Mouse (Mus musculus) ES-Bruce4 (cell line): ENCODE measurements at regions not wholly inside any gene's neighbourhood (a gene's known extent, or its start where the extent isn't known, plus 50 kb on each side); places are given as distances from the start of the nearest gene placed in this dataset.

Experiments used
- H3K27ac ChIP-seq: 2 replicates; pipeline ENCODE4 v1.5.1; 2012; ENCODE audit warnings: low read length, inconsistent platforms; ENCODE audit not compliant: insufficient read depth
- H3K27me3 ChIP-seq: 2 replicates; pipeline ENCODE4 v1.6.1; 2012; ENCODE audit warnings: mild to moderate bottlenecking, low read length, inconsistent platforms; ENCODE audit not compliant: control insufficient read depth, poor library complexity, insufficient read depth, severe bottlenecking
- H3K36me3 ChIP-seq: 2 replicates; pipeline ENCODE4 v1.6.1; 2012; ENCODE audit warnings: inconsistent platforms, mild to moderate bottlenecking, low read length, moderate library complexity; ENCODE audit not compliant: control insufficient read depth, poor library complexity, insufficient read depth, severe bottlenecking
- H3K4me1 ChIP-seq: one replicate; pipeline ENCODE4 v1.8.1; 2011; ENCODE audit warnings: low read length; ENCODE audit not compliant: control insufficient read depth, insufficient read depth
- H3K4me3 ChIP-seq: 2 replicates; pipeline ENCODE4 v1.5.1; 2011; ENCODE audit warnings: low read depth, mild to moderate bottlenecking, low read length
- H3K9ac ChIP-seq: 2 replicates; pipeline ENCODE4 v1.6.1; 2012; ENCODE audit warnings: low read depth, mild to moderate bottlenecking, inconsistent platforms; ENCODE audit not compliant: poor library complexity, severe bottlenecking
- H3K9me3 ChIP-seq: replicated peaks from 2 replicates; pipeline ENCODE4 v1.6.1; 2012; ENCODE audit warnings: mild to moderate bottlenecking, low read length, inconsistent platforms; ENCODE audit not compliant: control insufficient read depth, poor library complexity, insufficient read depth, severe bottlenecking
- CTCF ChIP-seq: IDR thresholded peaks from one replicate; pipeline ENCODE4 v1.8.1; 2011; ENCODE audit warnings: low read depth, low read length
- EP300 ChIP-seq: IDR thresholded peaks from 2 replicates; pipeline ENCODE4 v1.6.1; 2011; ENCODE audit warnings: low read depth, low read length; ENCODE audit not compliant: insufficient read depth
- POLR2A ChIP-seq: IDR thresholded peaks from one replicate; pipeline ENCODE4 v1.8.1; 2011; ENCODE audit warnings: low read length; ENCODE audit not compliant: insufficient read depth

- H3K36me3 ChIP-seq = no peaks in the 10 kb centered on the region
- no peak overlapping the region for H3K9ac ChIP-seq
- H3K27me3 ChIP-seq = no peaks in the 10 kb centered on the region
- H3K4me3 ChIP-seq = no peak overlapping the region
- TF ChIP-seq CTCF = no peak
- TF ChIP-seq POLR2A = no peak
- TF ChIP-seq EP300 = no peak
- 0 out of 2 replicates have a peak, but pooled peaks cover 2% of the 10 kb centered on the region for H3K9me3 ChIP-seq
- H3K4me1 ChIP-seq = peaks cover 1% of the 10 kb centered on the region
- H3K27ac ChIP-seq = no peak overlapping the region
Observed at GRCm38 (mm10) chr3:21861636-21861970, 214.8 kb upstream of the Tbl1xr1 start.

- Histone ChIP-seq H3K9ac (no peak overlapping the region), H3K27ac (no peak overlapping the region), H3K4me1 (peaks cover 3% of the 10 kb centered on the region), H3K9me3 (0 out of 2 replicates have a peak, but pooled peaks cover 2% of the 10 kb centered on the region), H3K36me3 (no peaks in the 10 kb centered on the region), H3K27me3 (no peaks in the 10 kb centered on the region; the same call in 1 of the 2 replicates), H3K4me3 (no peak overlapping the region)
- no peak for TF ChIP-seq POLR2A
- TF ChIP-seq CTCF = no peak
- TF ChIP-seq EP300 = no peak
Observed at GRCm38 (mm10) chr3:21864391-21864790, 212.1 kb upstream of the Tbl1xr1 start.

GRCm38 (mm10) chr3:21865856-21866255 lies 210.6 kb upstream of the Tbl1xr1 start:
- TF ChIP-seq EP300 (no peak), POLR2A (no peak), CTCF (no peak)
- Histone ChIP-seq H3K27me3 (no peaks in the 10 kb centered on the region; the same call in 1 of the 2 replicates), H3K36me3 (no peaks in the 10 kb centered on the region), H3K9me3 (0 out of 2 replicates have a peak, but pooled peaks cover 2% of the 10 kb centered on the region), H3K9ac (no peak overlapping the region), H3K4me3 (no peak overlapping the region), H3K4me1 (peaks cover 3% of the 10 kb centered on the region), H3K27ac (no peak overlapping the region)

GRCm38 (mm10) chr3:21878396-21878795 lies 198.1 kb upstream of the Tbl1xr1 start:
- H3K4me3 ChIP-seq = no peak overlapping the region
- no peak overlapping the region for H3K9ac ChIP-seq
- H3K27ac ChIP-seq = no peak overlapping the region
- no peaks in the 10 kb centered on the region; the same call in 1 of the 2 replicates for H3K9me3 ChIP-seq
- TF ChIP-seq EP300 = no peak
- no peak for TF ChIP-seq POLR2A
- TF ChIP-seq CTCF = no peak
- H3K4me1 ChIP-seq = no peaks in the 10 kb centered on the region
- no peaks in the 10 kb centered on the region for H3K27me3 ChIP-seq
- H3K36me3 ChIP-seq = no peaks in the 10 kb centered on the region

- TF ChIP-seq EP300 (no peak), POLR2A (no peak), CTCF (no peak)
- Histone ChIP-seq H3K9ac (no peak overlapping the region), H3K4me3 (no peak overlapping the region), H3K4me1 (no peaks in the 10 kb centered on the region), H3K27me3 (no peaks in the 10 kb centered on the region), H3K9me3 (no peaks in the 10 kb centered on the region), H3K27ac (no peak overlapping the region), H3K36me3 (no peaks in the 10 kb centered on the region)
Observed at GRCm38 (mm10) chr3:21884216-21884615, 192.2 kb upstream of the Tbl1xr1 start.

GRCm38 (mm10) chr3:21888710-21889109 lies 187.7 kb upstream of the Tbl1xr1 start:
- Histone ChIP-seq H3K27me3 (no peaks in the 10 kb centered on the region), H3K36me3 (no peaks in the 10 kb centered on the region), H3K4me3 (no peak overlapping the region), H3K4me1 (peaks cover 2% of the 10 kb centered on the region), H3K9me3 (no peaks in the 10 kb centered on the region), H3K27ac (no peak overlapping the region), H3K9ac (no peak overlapping the region)
- no peak for TF ChIP-seq CTCF
- TF ChIP-seq POLR2A = no peak
- TF ChIP-seq EP300 = no peak
